Mouse (Mus musculus): ENCODE measurements around the gene Clcn7. TPM values are rescaled to one million over a fixed set of nuclear protein-coding genes. Genes with fewer than 3 reads are reported as not detected.

Gene Clcn7
- polyA plus RNA-seq, 1 experiment = 22.9 TPM

- peaks cover 25% of the 10 kb centered on the region for H3K79me2 ChIP-seq (ENCODE audit: control insufficient read depth, insufficient read depth)
- H3K36me3 ChIP-seq (ENCODE audit: control insufficient read depth, insufficient read depth) = no peaks in the 10 kb centered on the region
- peak overlapping the region; percentile 98 for H3K4me2 ChIP-seq (ENCODE audit: low read depth)
- TF ChIP-seq E2F4 (IDR thresholded peaks at IDR 0.05; ENCODE audit: insufficient read depth) = no peak
- TF ChIP-seq TCF3 (IDR thresholded peaks at IDR 0.05; ENCODE audit: insufficient read length, low read depth) = no peak
- no peak for TF ChIP-seq MYOD1 (IDR thresholded peaks at IDR 0.05; ENCODE audit: control insufficient read depth in 1 of 3, insufficient read length in 2 of 3, low read depth in 2 of 3)
- no peak for TF ChIP-seq MYOG (IDR thresholded peaks at IDR 0.05; ENCODE audit: control insufficient read depth in 1 of 3, insufficient read depth in 1 of 3, insufficient read length in 2 of 3, low read depth in 2 of 3)
- no peak for TF ChIP-seq REST (IDR thresholded peaks at IDR 0.05; ENCODE audit: insufficient read depth, insufficient read length)
- no peak for TF ChIP-seq USF1 (IDR thresholded peaks at IDR 0.05; ENCODE audit: low read depth)
- TF ChIP-seq POLR2AphosphoS2 (IDR thresholded peaks at IDR 0.05; ENCODE audit: insufficient read length, low read depth) = no peak
- TF ChIP-seq TCF12 (IDR thresholded peaks at IDR 0.05; ENCODE audit: insufficient read depth, poor library complexity, severe bottlenecking) = no peak
- no peak for TF ChIP-seq CEBPB (IDR thresholded peaks at IDR 0.05; ENCODE audit: insufficient read depth, poor library complexity, severe bottlenecking)
- TF ChIP-seq POLR2A (IDR thresholded peaks at IDR 0.05; ENCODE audit: insufficient read length, low read depth) = no peak
- no peak for TF ChIP-seq MAX (IDR thresholded peaks at IDR 0.05; ENCODE audit: low read depth)
- TF ChIP-seq SRF (IDR thresholded peaks at IDR 0.05; ENCODE audit: control insufficient read depth, insufficient read length, low read depth) = no peak
- peak overlapping the region; percentile 92 for H3K4me3 ChIP-seq
- H3K27me3 ChIP-seq (ENCODE audit: control insufficient read depth, insufficient read depth, insufficient read length) = peaks cover 4% of the 10 kb centered on the region
- peak overlapping the region; percentile 80 for H3ac ChIP-seq (ENCODE audit: control insufficient read depth, insufficient read length)
These were observed 51.8 kb downstream of the Clcn7 start for GRCm38 (mm10) chr17:25184961-25185360.

DNA sequence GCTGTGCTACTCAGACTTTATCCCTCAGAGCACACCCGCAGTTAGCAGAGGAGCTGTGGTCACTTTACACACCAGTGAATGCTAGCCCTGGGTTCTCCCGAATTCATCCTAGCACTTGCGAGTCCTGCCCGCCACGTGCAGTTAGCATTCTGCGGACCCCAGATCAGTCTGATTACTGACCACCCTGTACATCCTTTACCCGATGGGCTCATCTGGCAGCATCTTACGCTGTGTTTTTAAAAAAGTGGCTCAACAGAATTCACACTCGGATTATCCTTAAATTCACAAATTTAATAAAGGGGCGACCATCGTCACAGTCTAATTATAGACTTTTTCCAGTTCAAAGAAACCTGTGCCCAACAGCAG, 54.6 kb downstream of the Clcn7 start:
- Histone ChIP-seq H3K36me3 (ENCODE audit: control insufficient read depth, insufficient read depth) (peaks cover 8% of the 10 kb centered on the region), H3K79me2 (ENCODE audit: control insufficient read depth, insufficient read depth) (peaks cover 35% of the 10 kb centered on the region), H3ac (ENCODE audit: control insufficient read depth, insufficient read length) (peak overlapping the region; percentile 63), H3K4me2 (ENCODE audit: low read depth) (peak overlapping the region; percentile 75), H3K27me3 (ENCODE audit: control insufficient read depth, insufficient read depth, insufficient read length) (no peaks in the 10 kb centered on the region), H3K4me3 (peak overlapping the region; percentile 65)
- TF ChIP-seq E2F4 (IDR thresholded peaks at IDR 0.05; ENCODE audit: insufficient read depth) (no peak), POLR2AphosphoS2 (IDR thresholded peaks at IDR 0.05; ENCODE audit: insufficient read length, low read depth) (no peak)

- Histone ChIP-seq H3K79me2 (ENCODE audit: control insufficient read depth, insufficient read depth) (peaks cover 35% of the 10 kb centered on the region), H3K27me3 (ENCODE audit: control insufficient read depth, insufficient read depth, insufficient read length) (no peaks in the 10 kb centered on the region), H3K4me3 (peak within 1 kb of the TSS; percentile 65), H3K36me3 (ENCODE audit: control insufficient read depth, insufficient read depth) (peaks cover 8% of the 10 kb centered on the region), H3ac (ENCODE audit: control insufficient read depth, insufficient read length) (peak within 1 kb of the TSS; percentile 63), H3K4me2 (ENCODE audit: low read depth) (peak within 1 kb of the TSS; percentile 91)
- peak in 1 of 3 experiments; percentile 39 for TF ChIP-seq MYOD1 (IDR thresholded peaks at IDR 0.05; ENCODE audit: control insufficient read depth in 1 of 3, insufficient read length in 2 of 3, low read depth in 2 of 3)
- peak; percentile 92 for TF ChIP-seq POLR2A (IDR thresholded peaks at IDR 0.05; ENCODE audit: insufficient read length, low read depth)
- TF ChIP-seq CEBPB (IDR thresholded peaks at IDR 0.05; ENCODE audit: insufficient read depth, poor library complexity, severe bottlenecking) = no peak
- peak; percentile 87 for TF ChIP-seq POLR2AphosphoS2 (IDR thresholded peaks at IDR 0.05; ENCODE audit: insufficient read length, low read depth)
These were observed 55.2 kb downstream of the Clcn7 start, which contains the start of gene Unkl for GRCm38 (mm10) chr17:25188150-25189031. Gene Unkl, plus strand, starts transcription at chr17:25188397.

DNA sequence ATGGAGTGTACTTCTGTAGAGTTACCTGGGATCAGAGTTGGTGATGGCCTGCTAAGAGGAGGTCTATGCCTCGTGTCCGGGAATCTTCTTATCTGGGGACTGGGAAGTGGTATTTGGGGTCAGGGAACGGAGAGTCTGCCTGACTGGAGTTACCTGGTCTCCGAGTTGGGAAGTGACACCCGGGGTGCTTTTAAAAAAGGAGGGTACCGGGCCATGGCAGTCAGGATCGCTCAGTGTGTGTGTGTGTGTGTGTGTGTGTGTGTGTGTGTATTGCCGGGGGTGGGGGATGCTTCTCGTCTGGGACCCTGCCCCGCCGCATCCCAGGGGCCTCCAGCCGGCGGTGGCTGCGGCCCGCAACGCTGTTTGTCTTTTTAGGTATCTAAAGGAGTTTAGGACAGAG, 55.9 kb downstream of the Clcn7 start:
- H3ac ChIP-seq (ENCODE audit: control insufficient read depth, insufficient read length) = peak overlapping the region; percentile 63
- peaks cover 35% of the 10 kb centered on the region for H3K79me2 ChIP-seq (ENCODE audit: control insufficient read depth, insufficient read depth)
- peaks cover 8% of the 10 kb centered on the region for H3K36me3 ChIP-seq (ENCODE audit: control insufficient read depth, insufficient read depth)
- TF ChIP-seq REST (IDR thresholded peaks at IDR 0.05; ENCODE audit: insufficient read depth, insufficient read length) = no peak
- no peaks in the 10 kb centered on the region for H3K27me3 ChIP-seq (ENCODE audit: control insufficient read depth, insufficient read depth, insufficient read length)
- H3K4me2 ChIP-seq (ENCODE audit: low read depth) = peak overlapping the region; percentile 91
- peak overlapping the region; percentile 65 for H3K4me3 ChIP-seq

- no peak overlapping the region for H3ac ChIP-seq (ENCODE audit: control insufficient read depth, insufficient read length)
- H3K4me3 ChIP-seq = no peak overlapping the region
- no peak overlapping the region for H3K4me2 ChIP-seq (ENCODE audit: low read depth)
- TF ChIP-seq SRF (IDR thresholded peaks at IDR 0.05; ENCODE audit: control insufficient read depth, insufficient read length, low read depth) (no peak), MYOG (IDR thresholded peaks at IDR 0.05; ENCODE audit: control insufficient read depth in 1 of 3, insufficient read depth in 1 of 3, insufficient read length in 2 of 3, low read depth in 2 of 3) (no peak)
- no peaks in the 10 kb centered on the region for H3K79me2 ChIP-seq (ENCODE audit: control insufficient read depth, insufficient read depth)
- H3K27me3 ChIP-seq (ENCODE audit: control insufficient read depth, insufficient read depth, insufficient read length) = no peaks in the 10 kb centered on the region
- H3K36me3 ChIP-seq (ENCODE audit: control insufficient read depth, insufficient read depth) = peaks cover 8% of the 10 kb centered on the region
These were observed 69.2 kb downstream of the Clcn7 start for GRCm38 (mm10) chr17:25202401-25202800.

DNA sequence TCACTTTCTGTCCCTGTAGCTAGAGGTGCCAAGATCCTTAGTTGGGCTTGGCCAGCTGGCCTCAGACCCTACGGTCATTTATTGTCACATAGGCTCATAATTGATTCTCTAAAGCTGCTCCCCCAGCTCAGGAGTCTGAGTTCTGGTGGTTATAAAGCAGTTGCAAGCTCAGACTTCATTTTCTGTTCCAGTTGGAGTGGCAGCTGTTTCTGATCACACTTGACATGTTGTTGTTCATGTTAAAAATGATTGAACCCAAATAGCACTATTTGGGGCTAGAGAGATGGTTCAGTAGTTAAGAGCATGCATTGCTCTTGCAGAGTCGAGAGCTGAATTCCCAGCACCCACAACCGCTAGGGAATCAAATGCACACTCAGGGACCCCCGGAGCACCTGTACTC, 76.8 kb downstream of the Clcn7 start:
- no peak for TF ChIP-seq MAX (IDR thresholded peaks at IDR 0.05; ENCODE audit: low read depth)
- no peak for TF ChIP-seq REST (IDR thresholded peaks at IDR 0.05; ENCODE audit: insufficient read depth, insufficient read length)
- no peak for TF ChIP-seq MYOG (IDR thresholded peaks at IDR 0.05; ENCODE audit: control insufficient read depth in 1 of 3, insufficient read depth in 1 of 3, insufficient read length in 2 of 3, low read depth in 2 of 3)
- TF ChIP-seq USF1 (IDR thresholded peaks at IDR 0.05; ENCODE audit: low read depth) = no peak
- no peak for TF ChIP-seq CEBPB (IDR thresholded peaks at IDR 0.05; ENCODE audit: insufficient read depth, poor library complexity, severe bottlenecking)
- TF ChIP-seq TCF3 (IDR thresholded peaks at IDR 0.05; ENCODE audit: insufficient read length, low read depth) = no peak
- TF ChIP-seq SRF (IDR thresholded peaks at IDR 0.05; ENCODE audit: control insufficient read depth, insufficient read length, low read depth) = no peak
- TF ChIP-seq POLR2AphosphoS2 (IDR thresholded peaks at IDR 0.05; ENCODE audit: insufficient read length, low read depth) = no peak
- TF ChIP-seq E2F4 (IDR thresholded peaks at IDR 0.05; ENCODE audit: insufficient read depth) = no peak
- TF ChIP-seq POLR2A (IDR thresholded peaks at IDR 0.05; ENCODE audit: insufficient read length, low read depth) = no peak
- TF ChIP-seq TCF12 (IDR thresholded peaks at IDR 0.05; ENCODE audit: insufficient read depth, poor library complexity, severe bottlenecking) = no peak
- no peak for TF ChIP-seq MYOD1 (IDR thresholded peaks at IDR 0.05; ENCODE audit: control insufficient read depth in 1 of 3, insufficient read length in 2 of 3, low read depth in 2 of 3)
- Histone ChIP-seq H3K4me3 (no peak overlapping the region), H3K27me3 (ENCODE audit: control insufficient read depth, insufficient read depth, insufficient read length) (no peaks in the 10 kb centered on the region), H3K36me3 (ENCODE audit: control insufficient read depth, insufficient read depth) (peaks cover 7% of the 10 kb centered on the region), H3K4me2 (ENCODE audit: low read depth) (no peak overlapping the region), H3K79me2 (ENCODE audit: control insufficient read depth, insufficient read depth) (no peaks in the 10 kb centered on the region), H3ac (ENCODE audit: control insufficient read depth, insufficient read length) (no peak overlapping the region)
